Mouse (Mus musculus) lung, postnatal 0 days (tissue): ENCODE results near the gene Gm5901. TPM values are rescaled to one million over a fixed set of nuclear protein-coding genes. Genes with fewer than 3 reads are reported as not detected.
"Not testable (repeated sequence)": the region's sequence is repeated elsewhere in the genome, so short reads cannot be mapped to it uniquely, and the experiment has no call there.

Source experiments
- ATAC-seq: fragments of 200-750 bp; cut with Nextera tagmentation; 2 replicates; pipeline ENCODE4 v1.8.0; 2017; ENCODE audit warnings: moderate library complexity
- DNase-seq: peaks from one replicate; pipeline ENCODE4 v3.0.0-alpha.2; 2016; ENCODE audit warnings: low spot score
- H3K27ac ChIP-seq: fragments of 300-500 bp; sonication (generic); 2 replicates; pipeline ENCODE4 v1.5.1; 2014; ENCODE audit warnings: antibody characterized with exemption, mild to moderate bottlenecking, low read length, mixed read lengths
- H3K27me3 ChIP-seq: fragments of 300-500 bp; sonication (generic); replicated peaks from 2 replicates; pipeline ENCODE4 v1.6.1; 2014; ENCODE audit warnings: low read length, mixed read lengths; ENCODE audit not compliant: insufficient read depth
- H3K36me3 ChIP-seq: fragments of 300-500 bp; sonication (generic); 2 replicates; pipeline ENCODE4 v1.6.1; 2014; ENCODE audit warnings: low read length, mixed read lengths; ENCODE audit not compliant: insufficient read depth
- H3K4me1 ChIP-seq: fragments of 300-500 bp; sonication (generic); 2 replicates; pipeline ENCODE4 v1.6.1; 2014; ENCODE audit warnings: antibody characterized with exemption, low read depth, low read length, mixed read lengths; ENCODE audit not compliant: insufficient read depth
- H3K4me2 ChIP-seq: fragments of 300-500 bp; sonication (generic); replicated peaks from 2 replicates; pipeline ENCODE4 v1.6.1; 2014; ENCODE audit warnings: low read depth, mild to moderate bottlenecking, low read length, moderate library complexity, mixed read lengths
- H3K4me3 ChIP-seq: fragments of 300-500 bp; sonication (generic); 2 replicates; pipeline ENCODE4 v1.5.1; 2014; ENCODE audit warnings: low read depth, low read length
- H3K9ac ChIP-seq: fragments of 300-500 bp; sonication (generic); replicated peaks from 2 replicates; pipeline ENCODE4 v1.6.1; 2014; ENCODE audit warnings: low read depth, mild to moderate bottlenecking
- H3K9me3 ChIP-seq: fragments of 300-500 bp; sonication (generic); 2 replicates; pipeline ENCODE4 v1.6.1; 2016; ENCODE audit warnings: low read length, mixed read lengths
- CTCF ChIP-seq: IDR thresholded peaks from 2 replicates; pipeline ENCODE4 v1.5.1; 2016; ENCODE audit warnings: antibody characterized with exemption, mild to moderate bottlenecking
- EP300 ChIP-seq: IDR thresholded peaks from 2 replicates; pipeline ENCODE4 v1.6.1; 2016; ENCODE audit warnings: antibody characterized with exemption, mild to moderate bottlenecking, control low read depth
- WGBS: fragments of 180-500 bp; shearing (Covaris S2); extraction: QIAGEN DNeasy Blood & Tissue Kit; methylation state at CpG from one replicate; pipeline ENCODE4 v1.1.7; 2014; 5-methylcytosine and 5-hydroxymethylcytosine counted together
- polyA plus RNA-seq: library from polyadenylated mRNA; unstranded; fragments of >200 nt; fragmentation: Nextera tagmentation; extraction: Ambion mirVana; gene quantifications from 2 replicates; pipeline ENCODE4 v1.2.1, GENCODE M21; 2015

The Gm5901 gene
- polyA plus RNA-seq, 1 experiment from 2014 or later: not detected

- no peaks in the 10 kb centered on the region for H3K36me3 ChIP-seq
- WGBS: under 1% methylated on average over 25 of the region's 25 CpGs
- H3K27me3 ChIP-seq: no peaks in the 10 kb centered on the region
- H3K9ac ChIP-seq: peak overlapping the region; percentile 80
- peak; percentile 29 for DNase-seq
- TF ChIP-seq EP300 (no peak), CTCF (no peak)
- peak overlapping the region; percentile 79 for H3K4me3 ChIP-seq
- peak overlapping the region; percentile 84 for H3K4me2 ChIP-seq
- peak overlapping the region; percentile 49 for H3K27ac ChIP-seq
- H3K4me1 ChIP-seq: 0 out of 2 replicates have a peak, but pooled peaks cover 2% of the 10 kb centered on the region
- ATAC-seq: no peak
- no peaks in the 10 kb centered on the region for H3K9me3 ChIP-seq
Measured at GRCm38 (mm10) chr7:105399058-105399934, 24.5 kb downstream of the Gm5901 start.

GRCm38 (mm10) chr7:105399935-105400624, 25.2 kb downstream of the Gm5901 start, which contains the start of gene Fam160a2:
Fam160a2 (minus strand) TSS chr7:105400054.
- peak; percentile 100 for DNase-seq
- Histone ChIP-seq H3K4me2 (peak within 1 kb of the TSS; percentile 84), H3K4me1 (0 out of 2 replicates have a peak, but pooled peaks cover 2% of the 10 kb centered on the region), H3K9ac (peak within 1 kb of the TSS; percentile 80), H3K27me3 (no peaks in the 10 kb centered on the region), H3K36me3 (no peaks in the 10 kb centered on the region), H3K4me3 (peak within 1 kb of the TSS; percentile 79), H3K9me3 (no peaks in the 10 kb centered on the region), H3K27ac (peak within 1 kb of the TSS; percentile 88)
- TF ChIP-seq CTCF (no peak), EP300 (no peak)
- WGBS: 1% methylated on average over 49 of the region's 55 CpGs
- peak; percentile 98 for ATAC-seq

- TF ChIP-seq EP300 (no peak), CTCF (no peak)
- no peaks in the 10 kb centered on the region for H3K27me3 ChIP-seq
- H3K36me3 ChIP-seq: no peaks in the 10 kb centered on the region
- 0 out of 2 replicates have a peak, but pooled peaks cover under 1% of the 10 kb centered on the region for H3K4me1 ChIP-seq
- H3K4me3 ChIP-seq: no peak within 1 kb of the TSS
- H3K9ac ChIP-seq: no peak within 1 kb of the TSS
- no peak for DNase-seq
- WGBS: 61% methylated on average over 5 of the region's 5 CpGs
- H3K9me3 ChIP-seq: no peaks in the 10 kb centered on the region
- H3K4me2 ChIP-seq: no peak within 1 kb of the TSS
- ATAC-seq: no peak
- no peak within 1 kb of the TSS for H3K27ac ChIP-seq
Measured at GRCm38 (mm10) chr7:105404268-105404667, 29.4 kb downstream of the Gm5901 start, which contains the start of gene Cnga4. Cnga4 (plus strand) TSS chr7:105404568.

GRCm38 (mm10) chr7:105406322-105406721, 31.5 kb downstream of the Gm5901 start:
- no peak overlapping the region for H3K27ac ChIP-seq
- DNase-seq (no peak), ATAC-seq (no peak)
- H3K4me3 ChIP-seq: no peak overlapping the region
- no peaks in the 10 kb centered on the region for H3K9me3 ChIP-seq
- no peaks in the 10 kb centered on the region for H3K4me1 ChIP-seq
- H3K4me2 ChIP-seq: no peak overlapping the region
- H3K27me3 ChIP-seq: no peaks in the 10 kb centered on the region
- H3K9ac ChIP-seq: no peak overlapping the region
- H3K36me3 ChIP-seq: no peaks in the 10 kb centered on the region
- no peak for TF ChIP-seq CTCF
- no peak for TF ChIP-seq EP300
- WGBS: 54% methylated on average over 1 of the region's 1 CpGs

GRCm38 (mm10) chr7:105411874-105412632, 37.2 kb downstream of the Gm5901 start:
- H3K9ac ChIP-seq, H3K4me1 ChIP-seq, H3K27me3 ChIP-seq, H3K9me3 ChIP-seq, H3K27ac ChIP-seq, H3K4me3 ChIP-seq, H3K4me2 ChIP-seq, ATAC-seq, H3K36me3 ChIP-seq: not testable (repeated sequence)
- TF ChIP-seq CTCF: peak; percentile 93
- DNase-seq: peak; percentile 68
- WGBS: 55% methylated on average over 8 of the region's 8 CpGs
